Mouse (Mus musculus) midbrain, embryonic 16.5 days (tissue): ENCODE results near the gene Cbx5. TPM values are rescaled to one million over a fixed set of nuclear protein-coding genes. Genes with fewer than 3 reads are reported as not detected.
"Not testable (repeated sequence)": the region's sequence is repeated elsewhere in the genome, so short reads cannot be mapped to it uniquely, and the experiment has no call there.

Experiments used
- ATAC-seq: fragments of 200-750 bp; cut with Nextera tagmentation; 2 replicates; pipeline ENCODE4 v1.8.0; 2017; ENCODE audit warnings: moderate TSS enrichment
- H3K27ac ChIP-seq: fragments of 300-500 bp; sonication (generic); 2 replicates; pipeline ENCODE4 v1.5.1; 2014; ENCODE audit warnings: mild to moderate bottlenecking, low read length, mixed read lengths
- H3K27me3 ChIP-seq: fragments of 300-500 bp; sonication (generic); 2 replicates; pipeline ENCODE4 v1.6.1; 2014; ENCODE audit warnings: low read depth, low read length, mixed read lengths; ENCODE audit not compliant: control insufficient read depth, insufficient read depth
- H3K36me3 ChIP-seq: fragments of 300-500 bp; sonication (generic); 2 replicates; pipeline ENCODE4 v1.6.1; 2014; ENCODE audit warnings: mild to moderate bottlenecking, low read length, moderate library complexity, mixed read lengths; ENCODE audit not compliant: control insufficient read depth, insufficient read depth
- H3K4me1 ChIP-seq: fragments of 300-500 bp; sonication (generic); 2 replicates; pipeline ENCODE4 v1.6.1; 2014; ENCODE audit warnings: mild to moderate bottlenecking, low read length, mixed read lengths; ENCODE audit not compliant: control insufficient read depth, insufficient read depth
- H3K4me2 ChIP-seq: fragments of 300-500 bp; sonication (generic); 2 replicates; pipeline ENCODE4 v1.6.1; 2014; ENCODE audit warnings: mild to moderate bottlenecking, low read length, mixed read lengths
- H3K4me3 ChIP-seq: fragments of 300-500 bp; sonication (generic); 2 replicates; pipeline ENCODE4 v1.5.1; 2014; ENCODE audit warnings: low read depth, mild to moderate bottlenecking, low read length, moderate library complexity, mixed read lengths
- H3K9ac ChIP-seq: fragments of 300-500 bp; sonication (generic); 2 replicates; pipeline ENCODE4 v1.6.1; 2014; ENCODE audit warnings: low read depth, low read length, mixed read lengths
- H3K9me3 ChIP-seq: fragments of 300-500 bp; sonication (generic); replicated peaks from 2 replicates; pipeline ENCODE4 v1.6.1; 2014; ENCODE audit warnings: mild to moderate bottlenecking, low read length, mixed read lengths; ENCODE audit not compliant: control insufficient read depth, poor library complexity, severe bottlenecking
- WGBS: fragments of 180-500 bp; shearing (Covaris S2); extraction: QIAGEN DNeasy Blood & Tissue Kit; methylation state at CpG from one replicate; pipeline ENCODE4 v1.1.7; 2014; 5-methylcytosine and 5-hydroxymethylcytosine counted together
- polyA plus RNA-seq: library from polyadenylated mRNA; unstranded; fragments of >200 nt; fragmentation: Nextera tagmentation; extraction: Ambion mirVana; gene quantifications from 2 replicates; pipeline ENCODE4 v1.2.1, GENCODE M21; 2015

The Cbx5 gene
- polyA plus RNA-seq, 1 experiment from 2014 or later: 139 TPM

GRCm38 (mm10) chr15:103245616-103246015 lies 6.0 kb upstream of the Cbx5 start:
- H3K36me3 ChIP-seq: peaks cover 40% of the 10 kb centered on the region
- no peak overlapping the region for H3K27ac ChIP-seq
- no peak overlapping the region for H3K4me3 ChIP-seq
- ATAC-seq: no peak
- 77% methylated on average over 6 of the region's 6 CpGs for WGBS
- no peak overlapping the region for H3K4me2 ChIP-seq
- no peaks in the 10 kb centered on the region for H3K9me3 ChIP-seq
- H3K4me1 ChIP-seq: peaks cover 32% of the 10 kb centered on the region
- H3K9ac ChIP-seq: no peak overlapping the region
- H3K27me3 ChIP-seq: no peaks in the 10 kb centered on the region

GRCm38 (mm10) chr15:103242885-103243284 lies 3.3 kb upstream of the Cbx5 start:
- no peak overlapping the region; the same call in 1 of the 2 replicates for H3K27ac ChIP-seq
- H3K9ac ChIP-seq: no peak overlapping the region
- WGBS: 74% methylated on average over 8 of the region's 8 CpGs
- no peak for ATAC-seq
- H3K36me3 ChIP-seq: peaks cover 32% of the 10 kb centered on the region
- H3K4me1 ChIP-seq: peaks cover 43% of the 10 kb centered on the region
- H3K9me3 ChIP-seq: no peaks in the 10 kb centered on the region
- peak overlapping the region; percentile 12; the same call in 1 of the 2 replicates for H3K4me3 ChIP-seq
- peak overlapping the region; percentile 81 for H3K4me2 ChIP-seq
- no peaks in the 10 kb centered on the region for H3K27me3 ChIP-seq

GRCm38 (mm10) chr15:103241071-103242018 lies 1.7 kb upstream of the Cbx5 start:
- Histone ChIP-seq H3K36me3 (peaks cover 18% of the 10 kb centered on the region), H3K27ac (peak overlapping the region; percentile 93), H3K9ac (peak overlapping the region; percentile 72), H3K4me1 (peaks cover 46% of the 10 kb centered on the region), H3K4me3 (peak overlapping the region; percentile 65), H3K4me2 (peak overlapping the region; percentile 81)
- ATAC-seq, H3K9me3 ChIP-seq, H3K27me3 ChIP-seq: not testable (repeated sequence)
- 5% methylated on average over 11 of the region's 12 CpGs for WGBS

- ATAC-seq: peak; percentile 94
- Histone ChIP-seq H3K4me1 (peaks cover 45% of the 10 kb centered on the region), H3K9ac (peak within 1 kb of the TSS; percentile 72), H3K27ac (peak within 1 kb of the TSS; percentile 93), H3K4me3 (peak within 1 kb of the TSS; percentile 65), H3K4me2 (peak within 1 kb of the TSS; percentile 81), H3K27me3 (no peaks in the 10 kb centered on the region), H3K9me3 (no peaks in the 10 kb centered on the region), H3K36me3 (peaks cover 18% of the 10 kb centered on the region)
- under 1% methylated on average over 47 of the region's 47 CpGs for WGBS
Observed at GRCm38 (mm10) chr15:103240160-103241028, 778 bp upstream of the Cbx5 start, which contains the start of gene Hnrnpa1. Gene Hnrnpa1, plus strand, starts transcription at chr15:103240432.

- Histone ChIP-seq H3K9ac (peak overlapping the region; percentile 52), H3K27me3 (no peaks in the 10 kb centered on the region), H3K4me2 (peak overlapping the region; percentile 76), H3K4me1 (peaks cover 40% of the 10 kb centered on the region), H3K27ac (peak overlapping the region; percentile 93), H3K36me3 (peaks cover 16% of the 10 kb centered on the region), H3K4me3 (peak overlapping the region; percentile 65), H3K9me3 (no peaks in the 10 kb centered on the region)
- ATAC-seq: peak; percentile 91
- 0% methylated on average over 26 of the region's 26 CpGs for WGBS
Observed at GRCm38 (mm10) chr15:103239130-103239684, 409 bp downstream of the Cbx5 start.

GRCm38 (mm10) chr15:103237295-103237694 lies 2.3 kb downstream of the Cbx5 start:
- 89% methylated on average over 7 of the region's 7 CpGs for WGBS
- H3K4me1 ChIP-seq: peaks cover 24% of the 10 kb centered on the region
- H3K9me3 ChIP-seq: no peaks in the 10 kb centered on the region
- H3K9ac ChIP-seq: no peak overlapping the region
- 0 out of 2 replicates have a peak, but pooled peaks cover 6% of the 10 kb centered on the region for H3K36me3 ChIP-seq
- no peak overlapping the region for H3K27ac ChIP-seq
- H3K4me3 ChIP-seq: no peak overlapping the region
- H3K4me2 ChIP-seq: no peak overlapping the region
- no peaks in the 10 kb centered on the region for H3K27me3 ChIP-seq
- ATAC-seq: no peak

GRCm38 (mm10) chr15:103233119-103233518 lies 6.5 kb downstream of the Cbx5 start:
- no peak overlapping the region for H3K9ac ChIP-seq
- H3K27me3 ChIP-seq: no peaks in the 10 kb centered on the region
- peaks cover 5% of the 10 kb centered on the region for H3K4me1 ChIP-seq
- no peak overlapping the region for H3K4me3 ChIP-seq
- 88% methylated on average over 2 of the region's 2 CpGs for WGBS
- 0 out of 2 replicates have a peak, but pooled peaks cover 6% of the 10 kb centered on the region for H3K36me3 ChIP-seq
- no peak for ATAC-seq
- H3K4me2 ChIP-seq: no peak overlapping the region
- H3K27ac ChIP-seq: no peak overlapping the region
- H3K9me3 ChIP-seq: no peaks in the 10 kb centered on the region

- no peaks in the 10 kb centered on the region for H3K36me3 ChIP-seq
- H3K27me3 ChIP-seq: no peaks in the 10 kb centered on the region
- H3K9me3 ChIP-seq: no peaks in the 10 kb centered on the region
- no peak overlapping the region for H3K9ac ChIP-seq
- no peak for ATAC-seq
- H3K4me2 ChIP-seq: no peak overlapping the region
- 75% methylated on average over 2 of the region's 2 CpGs for WGBS
- H3K27ac ChIP-seq: no peak overlapping the region
- H3K4me3 ChIP-seq: no peak overlapping the region
- peaks cover 4% of the 10 kb centered on the region; the same call in 1 of the 2 replicates for H3K4me1 ChIP-seq
Observed at GRCm38 (mm10) chr15:103228904-103229303, 10.7 kb downstream of the Cbx5 start.
